Mouse (Mus musculus): Measurements from ENCODE around the gene Fsd2. TPM values are rescaled to one million over a fixed set of nuclear protein-coding genes. Genes with fewer than 3 reads are reported as not detected.

The Fsd2 gene
- total and polyA plus RNA-seq, 3 experiments = 0.26 to 1.6 (median 0.54) TPM

DNA sequence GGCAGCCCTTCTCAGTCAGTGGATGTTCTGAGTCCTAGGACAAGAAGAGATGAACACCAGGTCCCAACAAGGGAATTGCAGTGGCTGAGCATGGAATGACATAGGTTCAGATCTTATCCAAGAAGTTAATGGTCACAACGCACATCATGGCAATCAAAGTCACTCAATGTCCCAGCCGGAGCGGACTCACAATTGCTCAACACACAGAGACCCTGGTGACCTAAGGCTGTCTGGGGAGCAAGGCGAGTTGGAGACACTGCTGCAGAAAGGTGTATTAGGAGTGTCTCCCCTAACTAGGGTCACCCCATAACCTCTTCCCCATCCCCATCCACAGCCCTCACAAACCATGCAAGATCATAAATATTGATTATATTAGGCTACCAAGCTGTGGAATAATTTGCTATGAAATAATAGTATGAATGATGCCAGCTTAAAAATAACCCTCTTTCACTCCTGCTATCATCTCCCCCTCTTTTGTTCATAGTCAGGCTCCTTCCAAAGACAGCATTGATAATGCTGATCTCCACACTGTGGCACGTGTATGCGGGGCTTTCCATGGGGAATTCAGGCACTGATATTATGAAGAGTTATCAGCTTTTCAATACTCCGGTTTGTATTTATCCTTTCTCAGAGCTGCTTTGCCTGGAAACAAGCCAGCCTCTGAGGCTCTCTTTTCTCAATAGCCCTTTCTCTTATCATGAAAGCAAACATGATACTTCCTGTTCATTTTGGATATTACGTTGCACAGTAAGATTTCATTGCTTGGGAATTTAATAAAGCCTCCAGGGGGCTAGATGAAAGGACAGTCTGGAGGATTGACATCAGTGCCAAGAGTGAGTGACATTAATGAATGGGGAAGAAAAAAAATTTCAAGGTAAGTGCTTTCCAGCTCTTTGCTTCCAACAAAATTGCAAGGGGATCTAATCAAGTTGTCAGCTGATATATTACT is 6.4 kb downstream of the Fsd2 start:
- Histone ChIP-seq H3K4me1 (ENCODE audit: control insufficient read depth in 1 of 2, insufficient read depth in 2 of 2) (no peaks in the 10 kb centered on the region), H3K27me3 (replicated peaks) (peaks cover 1% of the 10 kb centered on the region), H3K27ac (ENCODE audit: insufficient read depth, low read depth) (no peak overlapping the region), H3K4me3 (replicated peaks in 1 of 3; ENCODE audit: low read depth in 2 of 3, low read length in 2 of 3, poor library complexity in 1 of 3) (no peak overlapping the region), H3K9me3 (replicated peaks; ENCODE audit: low read length) (no peaks in the 10 kb centered on the region), H3K4me2 (ENCODE audit: insufficient read depth, low read depth, poor library complexity, severe bottlenecking) (no peak overlapping the region), H3K36me3 (replicated peaks in 1 of 2; ENCODE audit: control insufficient read depth in 1 of 2, insufficient read depth in 1 of 2, low read length in 1 of 2) (no peaks in the 10 kb centered on the region), H3K9ac (ENCODE audit: insufficient read depth, low read depth) (no peak overlapping the region), H3K79me2 (replicated peaks; ENCODE audit: control insufficient read depth, extremely low read depth, insufficient read depth, poor library complexity, severe bottlenecking) (no peaks in the 10 kb centered on the region)
- no peak for DNase-seq (ENCODE audit: extremely low read depth)
- dilution Hi-C loops (cut with MboI; ENCODE audit: extremely low pct_ligation_motif_present, extremely low pct_unique_long_range_greater_than_20kb, low sequenced_read_pairs) (no loop called here), in situ Hi-C loops (cut with MboI; ENCODE audit: low pct_ligation_motif_present, low pct_unique_long_range_greater_than_20kb, low sequenced_read_pairs) (no loop called here)
- TF ChIP-seq MAZ (IDR thresholded peaks at IDR 0.05; ENCODE audit: low read depth, low read length) (no peak), MXI1 (IDR thresholded peaks at IDR 0.05; ENCODE audit: low read depth, low read length) (no peak), ZKSCAN1 (IDR thresholded peaks at IDR 0.05; ENCODE audit: borderline replicate concordance, low read depth, low read length) (no peak), E2F4 (IDR thresholded peaks at IDR 0.05; ENCODE audit: insufficient replicate concordance, low read depth, low read length) (no peak), NELFE (IDR thresholded peaks at IDR 0.05; ENCODE audit: low read depth, low read length) (no peak), TCF12 (IDR thresholded peaks at IDR 0.05; ENCODE audit: low read depth, low read length) (no peak), IRF4 (IDR thresholded peaks at IDR 0.05; ENCODE audit: low read depth, low read length) (no peak), MEF2A (IDR thresholded peaks at IDR 0.05; ENCODE audit: borderline replicate concordance, low read depth, low read length) (no peak)

DNA sequence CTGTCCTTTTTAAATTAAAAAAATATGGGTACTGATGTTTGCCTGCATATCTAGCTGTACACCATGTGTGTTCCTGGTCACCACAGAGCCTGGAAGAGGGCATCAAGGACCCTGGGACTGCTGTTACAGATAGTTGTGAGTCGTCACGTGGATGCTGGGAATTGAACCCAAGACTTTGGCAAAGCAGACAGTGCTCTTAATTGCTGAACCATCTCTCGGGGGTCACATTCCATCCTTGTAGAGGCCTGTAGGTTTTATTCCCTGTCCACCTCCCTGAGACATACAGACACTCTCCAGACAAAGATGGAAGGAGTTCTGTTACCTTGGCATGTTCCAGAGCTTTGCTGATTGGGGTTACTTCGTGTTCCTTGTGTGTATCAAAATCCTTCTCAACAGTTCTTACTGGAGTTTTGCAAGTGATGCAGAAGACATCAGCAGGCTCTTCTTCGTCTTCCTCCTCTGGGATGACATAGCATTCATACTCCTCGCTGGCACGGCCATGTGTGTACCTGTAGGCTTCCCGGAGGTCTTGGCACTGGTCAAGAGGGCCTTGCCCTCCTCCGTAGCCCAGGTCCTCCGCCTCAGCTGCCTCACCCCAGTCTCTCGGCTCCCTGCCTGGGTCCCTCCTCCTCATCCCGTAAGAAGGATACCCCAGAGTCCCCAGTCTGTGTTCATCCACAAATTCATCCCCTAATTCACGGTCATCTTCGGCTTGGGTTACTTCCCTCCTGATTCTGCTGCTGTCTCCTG is 7.3 kb downstream of the Fsd2 start:
- H3K79me2 ChIP-seq (replicated peaks; ENCODE audit: control insufficient read depth, extremely low read depth, insufficient read depth, poor library complexity, severe bottlenecking) = no peaks in the 10 kb centered on the region
- no peak overlapping the region for H3K4me3 ChIP-seq (replicated peaks in 1 of 3; ENCODE audit: low read depth in 2 of 3, low read length in 2 of 3, poor library complexity in 1 of 3)
- TF ChIP-seq KAT2A (IDR thresholded peaks at IDR 0.05; ENCODE audit: insufficient replicate concordance, low read length) = no peak
- TF ChIP-seq NRF1 (IDR thresholded peaks at IDR 0.05; ENCODE audit: low read depth, low read length) = no peak
- TF ChIP-seq E2F4 (IDR thresholded peaks at IDR 0.05; ENCODE audit: insufficient replicate concordance, low read depth, low read length) = no peak
- TF ChIP-seq POLR2A (IDR thresholded peaks at IDR 0.05; ENCODE audit: low read depth, low read length) = no peak
- TF ChIP-seq MAZ (IDR thresholded peaks at IDR 0.05; ENCODE audit: low read depth, low read length) = no peak
- TF ChIP-seq BHLHE40 (IDR thresholded peaks at IDR 0.05; ENCODE audit: low read depth, low read length) = no peak
- TF ChIP-seq EP300 (IDR thresholded peaks at IDR 0.05; ENCODE audit: low read length) = no peak
- TF ChIP-seq ELF1 (IDR thresholded peaks at IDR 0.05; ENCODE audit: low read depth, low read length) = no peak
- no peak for TF ChIP-seq ZNF384 (IDR thresholded peaks at IDR 0.05; ENCODE audit: low read depth, low read length)
- no peak for TF ChIP-seq TCF12 (IDR thresholded peaks at IDR 0.05; ENCODE audit: low read depth, low read length)
- TF ChIP-seq ETS1 (conservative IDR thresholded peaks at IDR 0.05; ENCODE audit: low read depth, low read length) = no peak
- no peak for TF ChIP-seq USF2 (conservative IDR thresholded peaks at IDR 0.05; ENCODE audit: low read depth, low read length)
- TF ChIP-seq USF1 (IDR thresholded peaks at IDR 0.05; ENCODE audit: low read depth, low read length) = no peak
- no peak for TF ChIP-seq ZC3H11A (IDR thresholded peaks at IDR 0.05; ENCODE audit: low read depth, low read length)
- no peak for TF ChIP-seq PAX5 (IDR thresholded peaks at IDR 0.05; ENCODE audit: low read length)
- no peak for TF ChIP-seq HCFC1 (IDR thresholded peaks at IDR 0.05; ENCODE audit: low read depth, low read length)
- TF ChIP-seq SIN3A (IDR thresholded peaks at IDR 0.05; ENCODE audit: low read length) = no peak
- H3K4me2 ChIP-seq (ENCODE audit: insufficient read depth, low read depth, poor library complexity, severe bottlenecking) = no peak overlapping the region
- no peaks in the 10 kb centered on the region for H3K36me3 ChIP-seq (replicated peaks in 1 of 2; ENCODE audit: control insufficient read depth in 1 of 2, insufficient read depth in 1 of 2, low read length in 1 of 2)
- no peak overlapping the region for H3K9ac ChIP-seq (ENCODE audit: insufficient read depth, low read depth)
- no peak for DNase-seq (ENCODE audit: extremely low read depth)
- H3K4me1 ChIP-seq (ENCODE audit: control insufficient read depth in 1 of 2, insufficient read depth in 2 of 2) = no peaks in the 10 kb centered on the region
- no peaks in the 10 kb centered on the region for H3K9me3 ChIP-seq (replicated peaks; ENCODE audit: low read length)
- in situ Hi-C loops (cut with MboI; ENCODE audit: low pct_ligation_motif_present, low pct_unique_long_range_greater_than_20kb, low sequenced_read_pairs) = no loop called here
- H3K27me3 ChIP-seq (replicated peaks) = no peaks in the 10 kb centered on the region
- dilution Hi-C loops (cut with MboI; ENCODE audit: extremely low pct_ligation_motif_present, extremely low pct_unique_long_range_greater_than_20kb, low sequenced_read_pairs) = no loop called here
- H3K27ac ChIP-seq (ENCODE audit: insufficient read depth, low read depth) = no peak overlapping the region

All from CH12.LX (cell line).